Mouse (Mus musculus) testis, adult 2 months (tissue): ENCODE measurements around the gene Spink4. TPM values are rescaled to one million over a fixed set of nuclear protein-coding genes. Genes with fewer than 3 reads are reported as not detected.
A peak's percentile ranks its signal among the peaks of the same experiment; 100 is the strongest.

Experiments used
- H3K27ac ChIP-seq: fragments of 200-500 bp; 2 replicates; pipeline ENCODE4 v1.5.1; 2012; ENCODE audit warnings: low read depth, low read length; ENCODE audit not compliant: control insufficient read depth, insufficient read depth
- H3K27me3 ChIP-seq: fragments of 200-500 bp; 2 replicates; pipeline ENCODE4 v1.6.1; 2012; ENCODE audit warnings: mild to moderate bottlenecking, low read length, moderate library complexity; ENCODE audit not compliant: control insufficient read depth, insufficient read depth
- H3K36me3 ChIP-seq: fragments of 200-500 bp; 2 replicates; pipeline ENCODE4 v1.6.1; 2012; ENCODE audit warnings: mild to moderate bottlenecking, low read length; ENCODE audit not compliant: control insufficient read depth, insufficient read depth
- H3K4me1 ChIP-seq: fragments of 200-500 bp; 2 replicates; pipeline ENCODE4 v1.6.1; 2012; ENCODE audit warnings: low read length; ENCODE audit not compliant: control insufficient read depth, insufficient read depth
- H3K4me3 ChIP-seq: fragments of 200-500 bp; 2 replicates; pipeline ENCODE4 v1.5.1; 2012; ENCODE audit warnings: low read depth, mild to moderate bottlenecking, low read length, moderate library complexity, mixed read lengths; ENCODE audit not compliant: control insufficient read depth
- CTCF ChIP-seq: fragments of 200-500 bp; IDR thresholded peaks from 2 replicates; pipeline ENCODE4 v1.5.1; 2012; ENCODE audit warnings: low read depth, mild to moderate bottlenecking, inconsistent platforms, low read length, moderate library complexity; ENCODE audit not compliant: control insufficient read depth, insufficient read depth, insufficient replicate concordance
- POLR2A ChIP-seq: fragments of 200-500 bp; IDR thresholded peaks from 2 replicates; pipeline ENCODE4 v1.6.1; 2012; ENCODE audit warnings: low read depth, mild to moderate bottlenecking, inconsistent platforms, low read length, moderate library complexity; ENCODE audit not compliant: control insufficient read depth
- polyA plus RNA-seq: library from polyadenylated mRNA; depleted of rRNA; stranded (reverse); fragments of >200 nt; gene quantifications from 2 replicates; pipeline ENCODE4 v1.2.3, GENCODE M21; 2012

The Spink4 gene
- polyA plus RNA-seq, 1 experiment, result 11.1 TPM

- H3K4me1 ChIP-seq, result no peaks in the 10 kb centered on the region
- no peak overlapping the region for H3K27ac ChIP-seq
- no peak for TF ChIP-seq CTCF
- TF ChIP-seq POLR2A, result no peak
- no peaks in the 10 kb centered on the region for H3K27me3 ChIP-seq
- H3K4me3 ChIP-seq, result no peak overlapping the region
- H3K36me3 ChIP-seq, result no peaks in the 10 kb centered on the region
Measured at GRCm38 (mm10) chr4:40900612-40901011, 19.2 kb upstream of the Spink4 start.

- Histone ChIP-seq H3K4me1 (peaks cover 6% of the 10 kb centered on the region), H3K27me3 (no peaks in the 10 kb centered on the region), H3K27ac (no peak overlapping the region), H3K4me3 (no peak overlapping the region), H3K36me3 (no peaks in the 10 kb centered on the region)
- TF ChIP-seq POLR2A, result no peak
- TF ChIP-seq CTCF, result no peak
Measured at GRCm38 (mm10) chr4:40906298-40906697, 13.6 kb upstream of the Spink4 start.

GRCm38 (mm10) chr4:40908261-40908969 lies 11.4 kb upstream of the Spink4 start:
- H3K27ac ChIP-seq, result no peak overlapping the region

GRCm38 (mm10) chr4:40914287-40914867 lies 5.5 kb upstream of the Spink4 start:
- no peaks in the 10 kb centered on the region for H3K36me3 ChIP-seq
- no peak overlapping the region for H3K27ac ChIP-seq
- H3K4me1 ChIP-seq, result no peaks in the 10 kb centered on the region
- H3K4me3 ChIP-seq, result no peak overlapping the region
- H3K27me3 ChIP-seq, result no peaks in the 10 kb centered on the region
- no peak for TF ChIP-seq POLR2A
- TF ChIP-seq CTCF, result no peak

More at GRCm38 (mm10) chr4:40908261-40908969, 11.4 kb upstream of the Spink4 start:
- H3K27me3 ChIP-seq, result no peaks in the 10 kb centered on the region
- H3K4me1 ChIP-seq, result peaks cover 6% of the 10 kb centered on the region
- H3K4me3 ChIP-seq, result peak overlapping the region; percentile 18; the same call in 1 of the 2 replicates
- H3K36me3 ChIP-seq, result no peaks in the 10 kb centered on the region
- TF ChIP-seq CTCF, result no peak
- TF ChIP-seq POLR2A, result no peak

GRCm38 (mm10) chr4:40915947-40916346 lies 3.9 kb upstream of the Spink4 start:
- H3K27ac ChIP-seq, result no peak overlapping the region
- peaks cover 2% of the 10 kb centered on the region; the same call in 1 of the 2 replicates for H3K4me1 ChIP-seq
- no peak overlapping the region for H3K4me3 ChIP-seq
- H3K36me3 ChIP-seq, result no peaks in the 10 kb centered on the region
- H3K27me3 ChIP-seq, result no peaks in the 10 kb centered on the region
- TF ChIP-seq POLR2A, result no peak
- TF ChIP-seq CTCF, result no peak

- TF ChIP-seq CTCF (peak; percentile 28; the same call in 1 of the 2 replicates), POLR2A (no peak)
- Histone ChIP-seq H3K4me3 (no peak overlapping the region), H3K36me3 (no peaks in the 10 kb centered on the region), H3K27me3 (no peaks in the 10 kb centered on the region), H3K4me1 (peaks cover 2% of the 10 kb centered on the region; the same call in 1 of the 2 replicates), H3K27ac (no peak overlapping the region)
Measured at GRCm38 (mm10) chr4:40916592-40917155, 3.2 kb upstream of the Spink4 start.

DNA sequence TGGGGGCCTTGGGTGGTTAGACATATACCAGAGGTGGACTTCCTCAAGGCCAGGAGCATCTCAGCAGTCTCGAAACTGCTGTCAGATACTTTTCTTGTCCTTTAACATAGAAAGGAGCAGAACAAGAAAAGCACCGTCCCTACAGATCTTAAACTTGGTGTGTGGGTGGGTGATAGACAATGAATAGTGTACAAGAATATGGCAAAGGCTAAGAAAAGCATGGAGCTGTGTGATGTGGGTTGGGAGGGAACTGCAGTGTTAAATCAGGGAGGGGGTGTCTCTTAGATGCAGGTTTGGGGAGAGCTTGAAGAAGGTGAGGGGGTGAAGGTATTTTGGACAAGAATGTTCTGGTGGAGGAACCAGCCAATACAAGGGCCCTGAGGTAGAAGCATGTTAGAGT lies 724 bp downstream of the Spink4 start:
- H3K27ac ChIP-seq, result no peak overlapping the region
- no peaks in the 10 kb centered on the region for H3K27me3 ChIP-seq
- H3K36me3 ChIP-seq, result no peaks in the 10 kb centered on the region
- TF ChIP-seq POLR2A, result no peak
- no peak for TF ChIP-seq CTCF
- peak overlapping the region; percentile 72 for H3K4me3 ChIP-seq
- peaks cover 2% of the 10 kb centered on the region; the same call in 1 of the 2 replicates for H3K4me1 ChIP-seq
